Mouse (Mus musculus): ENCODE data around the gene Coq7.

Gene Coq7

GRCm38 (mm10) chr7:118461400-118462136 lies 71.6 kb downstream of the Coq7 start:
- no peak for DNase-seq (ENCODE audit: low spot score)
